Mouse (Mus musculus): ENCODE measurements around the gene Sla2.

GRCm38 (mm10) chr2:156842711-156843110 is 44.3 kb downstream of the Sla2 start:
- TF ChIP-seq CTCF (IDR thresholded peaks at IDR 0.05; ENCODE audit: low read depth, low read length) (no peak), TAL1 (conservative IDR thresholded peaks at IDR 0.05; ENCODE audit: low read depth, low read length) (no peak)
